Mouse (Mus musculus): ENCODE data around the gene Scamp1. TPM values are rescaled to one million over a fixed set of nuclear protein-coding genes. Genes with fewer than 3 reads are reported as not detected.

The Scamp1 gene
- polyA plus RNA-seq, 1 experiment from 2014 or later, result 33.2 TPM

- Histone ChIP-seq H3K27ac (no peak overlapping the region), H3K36me3 (peaks cover 43% of the 10 kb centered on the region), H3K4me1 (peaks cover 8% of the 10 kb centered on the region; the same call in 1 of the 2 replicates), H3K9me3 (peaks cover 5% of the 10 kb centered on the region; the same call in 1 of the 2 replicates), H3K27me3 (no peaks in the 10 kb centered on the region), H3K9ac (no peak overlapping the region), H3K4me2 (replicated peaks) (no peak overlapping the region), H3K4me3 (no peak overlapping the region)
- no peak for ATAC-seq (ENCODE audit: low FRiP score, low read depth)
- 54% methylated on average over 6 of the region's 6 CpGs for WGBS
Observed at GRCm38 (mm10) chr13:94211236-94212119, 74.2 kb downstream of the Scamp1 start.

DNA sequence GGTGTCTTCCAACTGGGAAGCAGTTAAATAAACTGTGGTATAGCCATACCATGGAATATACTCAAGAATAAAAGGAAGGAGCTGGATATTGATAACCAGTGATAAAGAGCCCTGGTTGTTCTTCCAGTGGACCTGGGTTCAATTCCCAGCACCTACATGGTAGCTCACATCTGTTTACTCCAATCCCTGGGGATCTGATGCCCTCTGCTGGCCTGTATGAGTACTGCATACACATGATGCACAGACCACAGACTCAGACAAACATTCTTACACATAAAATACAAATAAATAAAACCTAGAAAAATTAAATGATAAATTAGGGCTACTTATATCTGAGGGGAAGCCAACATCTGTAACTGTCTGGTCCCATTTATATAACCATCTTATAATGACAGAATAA, 76.8 kb downstream of the Scamp1 start:
- peaks cover 49% of the 10 kb centered on the region for H3K36me3 ChIP-seq
- H3K27me3 ChIP-seq, result no peaks in the 10 kb centered on the region
- peaks cover 8% of the 10 kb centered on the region; the same call in 1 of the 2 replicates for H3K4me1 ChIP-seq
- peaks cover 5% of the 10 kb centered on the region; the same call in 1 of the 2 replicates for H3K9me3 ChIP-seq
- H3K9ac ChIP-seq, result no peak overlapping the region
- no peak overlapping the region for H3K4me2 ChIP-seq (replicated peaks)
- H3K27ac ChIP-seq, result no peak overlapping the region
- no peak for ATAC-seq (ENCODE audit: low FRiP score, low read depth)
- no peak overlapping the region for H3K4me3 ChIP-seq

- WGBS, result 94% methylated on average over 16 of the region's 16 CpGs
Observed at GRCm38 (mm10) chr13:94207973-94208372, 77.7 kb downstream of the Scamp1 start.

GRCm38 (mm10) chr13:94205234-94205633, 80.4 kb downstream of the Scamp1 start:
- Histone ChIP-seq H3K9me3 (peaks cover 5% of the 10 kb centered on the region; the same call in 1 of the 2 replicates), H3K4me2 (replicated peaks) (no peak overlapping the region), H3K36me3 (peaks cover 54% of the 10 kb centered on the region), H3K4me3 (no peak overlapping the region), H3K9ac (no peak overlapping the region), H3K27me3 (no peaks in the 10 kb centered on the region), H3K4me1 (no peaks in the 10 kb centered on the region), H3K27ac (no peak overlapping the region)
- peak; percentile 83 for ATAC-seq (ENCODE audit: low FRiP score, low read depth)
- 6% methylated on average over 6 of the region's 6 CpGs for WGBS

More at GRCm38 (mm10) chr13:94207973-94208372, 77.7 kb downstream of the Scamp1 start:
- peaks cover 54% of the 10 kb centered on the region for H3K36me3 ChIP-seq
- peaks cover 5% of the 10 kb centered on the region; the same call in 1 of the 2 replicates for H3K9me3 ChIP-seq
- ATAC-seq (ENCODE audit: low FRiP score, low read depth), result no peak
- H3K4me1 ChIP-seq, result peaks cover 8% of the 10 kb centered on the region; the same call in 1 of the 2 replicates
- H3K4me2 ChIP-seq (replicated peaks), result no peak overlapping the region
- H3K27me3 ChIP-seq, result no peaks in the 10 kb centered on the region
- H3K27ac ChIP-seq, result no peak overlapping the region
- no peak overlapping the region for H3K9ac ChIP-seq
- no peak overlapping the region for H3K4me3 ChIP-seq

- Histone ChIP-seq H3K4me1 (no peaks in the 10 kb centered on the region), H3K27me3 (no peaks in the 10 kb centered on the region), H3K9me3 (no peaks in the 10 kb centered on the region), H3K27ac (no peak overlapping the region), H3K4me2 (replicated peaks) (no peak overlapping the region), H3K4me3 (no peak overlapping the region), H3K36me3 (peaks cover 41% of the 10 kb centered on the region), H3K9ac (no peak overlapping the region)
- no peak for ATAC-seq (ENCODE audit: low FRiP score, low read depth)
- WGBS, result 55% methylated on average over 8 of the region's 8 CpGs
Observed at GRCm38 (mm10) chr13:94199829-94200228, 85.8 kb downstream of the Scamp1 start.

DNA sequence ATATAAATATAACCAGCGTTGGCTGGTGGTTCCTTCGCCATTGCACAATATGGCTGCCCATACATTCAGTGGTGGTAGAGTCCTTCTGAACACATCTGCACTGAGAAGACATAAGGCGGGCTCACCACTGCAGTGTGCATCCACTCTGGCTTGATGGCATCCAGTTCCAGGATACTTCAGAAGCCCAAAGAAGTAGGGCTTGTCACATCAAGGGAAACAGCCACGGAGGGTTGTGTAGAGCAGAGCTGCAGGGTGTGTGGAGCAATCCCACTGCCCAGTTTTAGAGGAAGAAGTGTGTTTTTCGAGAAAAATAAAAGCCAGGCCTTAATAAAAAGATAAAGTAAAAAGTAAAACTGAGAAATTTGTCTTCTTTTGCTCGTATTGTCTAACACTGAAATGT, 87.0 kb downstream of the Scamp1 start:
- WGBS, result 81% methylated on average over 6 of the region's 6 CpGs

GRCm38 (mm10) chr13:94193227-94193626, 92.4 kb downstream of the Scamp1 start:
- Histone ChIP-seq H3K4me2 (replicated peaks) (no peak overlapping the region), H3K4me1 (peaks cover 24% of the 10 kb centered on the region), H3K36me3 (peaks cover 50% of the 10 kb centered on the region), H3K27me3 (no peaks in the 10 kb centered on the region), H3K27ac (no peak overlapping the region), H3K9ac (no peak overlapping the region), H3K4me3 (no peak overlapping the region), H3K9me3 (no peaks in the 10 kb centered on the region)
- 81% methylated on average over 4 of the region's 4 CpGs for WGBS
- ATAC-seq (ENCODE audit: low FRiP score, low read depth), result no peak

More for the DNA sequence above, 87.0 kb downstream of the Scamp1 start:
- peaks cover 43% of the 10 kb centered on the region for H3K36me3 ChIP-seq
- no peak overlapping the region for H3K4me2 ChIP-seq (replicated peaks)
- no peak for ATAC-seq (ENCODE audit: low FRiP score, low read depth)
- no peaks in the 10 kb centered on the region for H3K4me1 ChIP-seq
- H3K9ac ChIP-seq, result no peak overlapping the region
- H3K9me3 ChIP-seq, result no peaks in the 10 kb centered on the region
- no peak overlapping the region for H3K27ac ChIP-seq
- H3K4me3 ChIP-seq, result no peak overlapping the region
- H3K27me3 ChIP-seq, result no peaks in the 10 kb centered on the region

DNA sequence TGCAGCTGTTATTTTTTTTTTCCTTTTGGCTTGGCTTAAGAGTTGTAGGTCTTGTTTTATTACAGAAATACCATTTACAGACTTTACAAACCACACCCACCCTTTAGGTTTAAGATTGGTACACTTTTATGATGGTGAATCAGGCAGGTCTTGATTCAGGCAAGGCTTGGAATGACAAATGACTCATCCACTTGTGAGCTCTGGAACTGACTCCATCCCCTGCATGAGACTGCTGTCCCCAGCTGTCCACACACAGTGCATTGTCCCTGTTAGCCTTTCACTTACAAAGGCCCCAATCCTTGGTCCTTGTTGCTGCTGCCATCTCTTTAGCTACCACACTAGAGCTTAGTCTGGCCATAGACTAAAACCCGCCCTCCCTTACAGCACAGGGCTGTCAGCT, 95.3 kb downstream of the Scamp1 start:
- Histone ChIP-seq H3K9ac (no peak overlapping the region), H3K4me3 (no peak overlapping the region), H3K4me1 (peaks cover 41% of the 10 kb centered on the region), H3K27ac (no peak overlapping the region), H3K9me3 (no peaks in the 10 kb centered on the region), H3K27me3 (no peaks in the 10 kb centered on the region), H3K36me3 (peaks cover 27% of the 10 kb centered on the region), H3K4me2 (replicated peaks) (no peak overlapping the region)
- WGBS, result 90% methylated on average over 1 of the region's 1 CpGs
- ATAC-seq (ENCODE audit: low FRiP score, low read depth), result no peak

DNA sequence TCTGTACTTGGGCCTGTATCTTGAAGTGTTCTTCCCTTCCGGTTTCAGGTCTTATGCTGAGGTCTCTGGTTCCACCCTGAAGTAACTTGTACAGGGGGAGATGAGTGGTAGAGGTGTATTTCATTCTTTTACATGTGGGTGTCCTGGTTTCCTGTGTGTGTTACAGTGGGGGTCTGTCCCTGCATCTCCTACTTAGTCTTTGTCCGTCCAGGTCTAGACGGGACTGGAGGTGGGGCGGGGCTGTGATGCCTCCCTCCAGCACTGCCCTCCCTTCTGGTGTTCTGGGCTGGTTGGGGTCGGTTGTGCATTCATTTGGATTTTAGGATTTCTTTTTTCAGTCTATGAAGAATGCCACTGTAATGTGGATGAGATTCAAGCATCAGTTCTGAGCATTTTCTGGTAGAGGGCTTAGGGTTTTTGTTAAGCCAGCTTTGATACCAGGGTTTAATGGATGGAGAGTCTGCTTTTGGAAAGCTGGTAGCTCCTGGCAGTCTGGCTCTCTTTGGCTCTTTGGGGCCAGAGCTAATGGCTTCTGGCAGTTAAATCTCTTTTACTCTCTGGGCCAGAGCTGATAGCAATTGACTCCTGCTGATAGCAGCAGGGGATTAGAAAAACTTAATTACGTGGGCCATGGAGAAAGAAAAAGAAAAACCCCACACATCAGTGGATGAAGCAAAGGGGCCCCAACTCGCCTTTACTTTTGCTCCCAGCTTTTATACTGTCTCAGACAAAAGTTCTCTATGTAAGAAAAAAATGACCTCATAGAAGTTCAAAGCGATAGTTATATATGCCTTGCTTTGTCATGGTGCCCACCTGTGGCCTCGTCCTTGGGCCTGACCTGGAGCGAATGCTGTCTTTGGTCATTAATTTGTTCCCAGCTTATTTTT, 97.2 kb downstream of the Scamp1 start:
- H3K27me3 ChIP-seq, result no peaks in the 10 kb centered on the region
- H3K9ac ChIP-seq, result no peak overlapping the region
- peaks cover 18% of the 10 kb centered on the region for H3K36me3 ChIP-seq
- ATAC-seq (ENCODE audit: low FRiP score, low read depth), result no peak
- H3K4me3 ChIP-seq, result no peak overlapping the region
- peaks cover 53% of the 10 kb centered on the region for H3K4me1 ChIP-seq
- 39% methylated on average over 10 of the region's 10 CpGs for WGBS
- H3K4me2 ChIP-seq (replicated peaks), result no peak overlapping the region
- no peaks in the 10 kb centered on the region for H3K9me3 ChIP-seq
- H3K27ac ChIP-seq, result no peak overlapping the region

- no peaks in the 10 kb centered on the region for H3K27me3 ChIP-seq
- H3K4me3 ChIP-seq, result no peak overlapping the region
- peaks cover 3% of the 10 kb centered on the region; the same call in 1 of the 2 replicates for H3K36me3 ChIP-seq
- H3K4me1 ChIP-seq, result peaks cover 55% of the 10 kb centered on the region
- H3K4me2 ChIP-seq (replicated peaks), result no peak overlapping the region
- no peak for ATAC-seq (ENCODE audit: low FRiP score, low read depth)
- H3K9me3 ChIP-seq, result no peaks in the 10 kb centered on the region
- WGBS, result 86% methylated on average over 5 of the region's 6 CpGs
- H3K9ac ChIP-seq, result no peak overlapping the region
- H3K27ac ChIP-seq, result no peak overlapping the region
Observed at GRCm38 (mm10) chr13:94185631-94186030, 100.0 kb downstream of the Scamp1 start.

- WGBS, result 81% methylated on average over 10 of the region's 10 CpGs
- Histone ChIP-seq H3K4me2 (replicated peaks) (no peak overlapping the region), H3K36me3 (peaks cover 3% of the 10 kb centered on the region; the same call in 1 of the 2 replicates), H3K4me3 (no peak overlapping the region), H3K27me3 (no peaks in the 10 kb centered on the region), H3K27ac (no peak overlapping the region), H3K9me3 (no peaks in the 10 kb centered on the region), H3K9ac (no peak overlapping the region), H3K4me1 (peaks cover 50% of the 10 kb centered on the region)
- ATAC-seq (ENCODE audit: low FRiP score, low read depth), result no peak
Observed at GRCm38 (mm10) chr13:94184726-94185456, 100.8 kb downstream of the Scamp1 start.

Data from limb, embryonic 13.5 days (tissue).